Comparison of ENCODE assay signal across 16 mouse cellular contexts in the genomic region with DNA sequence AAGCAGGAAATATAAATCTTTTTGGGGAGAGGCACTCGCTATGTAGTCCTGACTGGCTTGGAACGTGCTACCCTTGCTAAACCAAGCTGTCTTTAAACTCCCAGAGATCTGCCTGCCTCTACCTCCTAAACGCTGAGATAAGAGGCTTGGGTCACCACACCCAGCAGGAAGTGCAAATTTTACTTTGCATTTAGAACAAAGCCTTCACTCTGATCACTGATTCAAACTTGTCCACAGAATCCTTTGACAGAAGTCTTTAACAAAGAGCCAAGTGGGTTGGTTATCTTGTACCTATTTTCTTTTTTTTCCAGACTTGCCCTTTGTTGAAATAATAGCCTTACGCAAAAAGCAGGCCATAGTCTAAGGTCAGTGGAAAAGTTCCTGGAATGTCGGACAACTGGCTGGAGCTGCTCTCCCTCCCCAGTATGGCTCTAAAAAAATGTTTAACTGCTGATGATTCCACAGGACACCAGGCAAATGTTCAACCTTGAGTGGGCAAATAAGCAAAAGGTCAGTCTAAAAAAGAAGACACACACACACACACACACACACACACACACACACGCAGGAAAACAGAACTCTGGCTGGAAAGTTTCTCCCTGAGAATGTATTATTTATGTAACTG. TPM values are rescaled to one million over a fixed set of nuclear protein-coding genes. Genes with fewer than 3 reads are reported as not detected.
DNase-seq lines count a peak whose midpoint lies in the region; TF ChIP-seq lines count a peak whose summit lies in the region.
"Had no signal": no experiment of that assay in that cellular context is flagged by ENCODE, and none has a peak within 500 bp of the region (broad histone marks: within the 10 kb centered on the region; RNA-seq: fewer than 3 reads in every experiment).

No protein-coding gene starts in this region.

- H3K27ac ChIP-seq in ES-E14 (ENCODE audit: insufficient read depth, low read depth, low read length, poor library complexity, severe bottlenecking): no peak overlapping the region; the same call in 1 of the 2 replicates
- peak overlapping the region; percentile 46; the same call in 1 of the 2 replicates for H3K27ac ChIP-seq in kidney, adult 2 months (ENCODE audit: insufficient read depth, low read depth, low read length)
- H3K27ac ChIP-seq: midbrain, embryonic 10.5 days had no signal

- H3K4me1 ChIP-seq in ES-E14 (ENCODE audit: control insufficient read depth in 2 of 2, insufficient read depth in 2 of 2, low read length in 2 of 2, poor library complexity in 1 of 2): peaks cover 0 to 8% of the 10 kb centered on the region in 2 experiments; a peak in 3 of 4 replicates
- peaks cover 12% of the 10 kb centered on the region; the same call in 1 of the 2 replicates for H3K4me1 ChIP-seq in kidney, adult 2 months (ENCODE audit: control insufficient read depth, insufficient read depth, low read length)
- H3K4me1 ChIP-seq: midbrain, embryonic 10.5 days had no signal

- no peak for TF ChIP-seq POLR2A in kidney, adult 2 months (IDR thresholded peaks at IDR 0.05; ENCODE audit: low read depth, low read length)

- H3K9me3 ChIP-seq in ES-E14 (ENCODE audit: control insufficient read depth, insufficient read depth, low read depth, low read length): no peaks in the 10 kb centered on the region
- H3K9me3 ChIP-seq: heart, embryonic 12.5 days; midbrain, embryonic 10.5 days had no signal

- no peaks in the 10 kb centered on the region for H3K27me3 ChIP-seq in kidney, adult 2 months (replicated peaks; ENCODE audit: control insufficient read depth, insufficient read depth, low read length)
- H3K27me3 ChIP-seq: heart, embryonic 12.5 days had no signal

- peak; percentile 21 for DNase-seq in CD4-positive helper T cell, adult 2 months (ENCODE audit: low read depth, low spot score)
- no peak for DNase-seq in ES-E14 (ENCODE audit: low read depth, low spot score)
- peak; percentile 81 for DNase-seq in kidney, adult 2 months
- peak; percentile 48 to 56 for DNase-seq in kidney, postnatal 4 days
- no peak for DNase-seq in left cerebral cortex, adult 9 months (ENCODE audit: low spot score in 2 of 2)
- DNase-seq in right cerebral cortex, adult 18-20 months: no peak
- DNase-seq in layer of hippocampus, adult 18-20 months (ENCODE audit: low spot score in 2 of 2): no peak
- DNase-seq: cerebellum, adult 18-20 months; embryo, embryonic 11 days; forebrain, postnatal 0 days; gastrocnemius, postnatal 25 days; right cerebral cortex, postnatal 4 days; thymus, adult 18-20 months had no signal

- H3K36me3 ChIP-seq in ES-E14 (ENCODE audit: control insufficient read depth, insufficient read depth, low read length, poor library complexity, severe bottlenecking): no peaks in the 10 kb centered on the region
- H3K36me3 ChIP-seq in kidney, adult 2 months (ENCODE audit: control insufficient read depth, insufficient read depth, low read length): no peaks in the 10 kb centered on the region
- H3K36me3 ChIP-seq: heart, embryonic 12.5 days; midbrain, embryonic 10.5 days had no signal

- no peak overlapping the region for H3K9ac ChIP-seq in ES-E14 (ENCODE audit: insufficient read depth, low read depth, low read length, poor library complexity, severe bottlenecking)
- H3K9ac ChIP-seq: forebrain, postnatal 0 days; heart, embryonic 12.5 days had no signal

- WGBS in kidney, adult 2 months: 36% methylated on average over 6 of the region's 6 CpGs

- TF ChIP-seq CTCF in kidney, adult 2 months (conservative IDR thresholded peaks at IDR 0.05; ENCODE audit: insufficient read depth, insufficient read length, low read depth, low read length): no peak

- in situ Hi-C loops in ES-E14 (cut with MboI; ENCODE audit: low sequenced_read_pairs in 2 of 2, unreplicated experiment in 2 of 2): loop anchor here (25.0 kb wide), 2 partner anchors 196 to 471 kb away; no protein-coding TSS in a partner anchor

- H3K4me3 ChIP-seq in ES-E14 (ENCODE audit: insufficient read depth in 1 of 2, low read depth in 1 of 2, low read length in 2 of 2, poor library complexity in 1 of 2, severe bottlenecking in 1 of 2): no peak overlapping the region
- no peak overlapping the region for H3K4me3 ChIP-seq in kidney, adult 2 months (ENCODE audit: insufficient read depth, low read depth, low read length)
- H3K4me3 ChIP-seq: erythroblast, embryonic 14.5 days; heart, embryonic 12.5 days; midbrain, embryonic 10.5 days had no signal

TF ChIP-seq in ES-E14, 5 proteins besides CTCF, POLR2A, EP300 and RAD21:
- TF ChIP-seq MAFK (IDR thresholded peaks at IDR 0.05; ENCODE audit: insufficient read depth, low read depth, low read length) (no peak), CHD2 (IDR thresholded peaks at IDR 0.05; ENCODE audit: low read depth, low read length) (no peak), ZNF384 (IDR thresholded peaks at IDR 0.05; ENCODE audit: low read depth, low read length) (peak; percentile 50; the same call in 1 of the 2 replicates), HCFC1 (IDR thresholded peaks at IDR 0.05; ENCODE audit: borderline replicate concordance, insufficient read depth, low read length) (no peak), ZC3H11A (IDR thresholded peaks at IDR 0.05; ENCODE audit: borderline replicate concordance, low read depth, low read length) (no peak)

RNA-seq across cellular contexts. Expression of gene Ptbp3, which starts 9.0 kb away (rescaled TPM):
- total RNA-seq in ES-E14 (2012; rRNA removed): 40.8 and 46.1 TPM in 2 replicates
- polyA plus RNA-seq in kidney, adult 2 months (2012; rRNA removed): 32.8 and 33.8 TPM in 2 replicates
- 10 to 100 TPM; 37.4 to 41.8 TPM for total RNA-seq in layer of hippocampus, adult 18-20 months (2021)

RNA-seq across cellular contexts. Expression of gene Hsdl2, which starts 23.2 kb away (rescaled TPM):
- total RNA-seq in ES-E14 (2012; rRNA removed): 4.2 and 7.1 TPM in 2 replicates
- polyA plus RNA-seq in kidney, adult 2 months (2012; rRNA removed): 21.0 and 27.8 TPM in 2 replicates
- total RNA-seq in layer of hippocampus, adult 18-20 months (2021): 10 to 100 TPM; 26.2 to 28.6 TPM

Comparison
In these comparisons a context has a peak if more than half of its experiments do, and no peak if none do; other contexts are left out.
1. DNase-seq: peak in CD4-positive helper T cell, adult 2 months (single experiment), kidney, adult 2 months (single experiment) and kidney, postnatal 4 days (2 of 2); none in ES-E14 (single experiment), left cerebral cortex, adult 9 months (0 of 2), right cerebral cortex, adult 18-20 months (single experiment) and layer of hippocampus, adult 18-20 months (0 of 2).